Mouse (Mus musculus) liver, embryonic 16.5 days (tissue): ENCODE data around the gene Pde10a. TPM values are rescaled to one million over a fixed set of nuclear protein-coding genes. Genes with fewer than 3 reads are reported as not detected.

Experiments
- ATAC-seq: fragments of 200-750 bp; cut with Nextera tagmentation; 2 replicates; pipeline ENCODE4 v1.8.0; 2017; ENCODE audit warnings: low read depth, mild to moderate bottlenecking, moderate number of reproducible peaks, moderate library complexity
- H3K27ac ChIP-seq: fragments of 300-500 bp; sonication (generic); 2 replicates; pipeline ENCODE4 v1.5.1; 2014; ENCODE audit warnings: mild to moderate bottlenecking, low read length
- H3K27me3 ChIP-seq: fragments of 300-500 bp; sonication (generic); 2 replicates; pipeline ENCODE4 v1.6.1; 2014; ENCODE audit warnings: low read depth, low read length, mixed read lengths; ENCODE audit not compliant: control insufficient read depth, insufficient read depth
- H3K36me3 ChIP-seq: fragments of 300-500 bp; sonication (generic); 2 replicates; pipeline ENCODE4 v1.6.1; 2014; ENCODE audit warnings: mild to moderate bottlenecking; ENCODE audit not compliant: control insufficient read depth, insufficient read depth
- H3K4me1 ChIP-seq: fragments of 300-500 bp; sonication (generic); 2 replicates; pipeline ENCODE4 v1.6.1; 2014; ENCODE audit warnings: low read depth, low read length, mixed read lengths; ENCODE audit not compliant: control insufficient read depth
- H3K4me2 ChIP-seq: fragments of 300-500 bp; sonication (generic); 2 replicates; pipeline ENCODE4 v1.6.1; 2014; ENCODE audit warnings: low read depth, low read length, mixed read lengths
- H3K4me3 ChIP-seq: fragments of 300-500 bp; sonication (generic); 2 replicates; pipeline ENCODE4 v1.5.1; 2014; ENCODE audit warnings: low read depth, mild to moderate bottlenecking, low read length
- H3K9ac ChIP-seq: fragments of 300-500 bp; sonication (generic); 2 replicates; pipeline ENCODE4 v1.6.1; 2014; ENCODE audit warnings: low read depth, low read length
- H3K9me3 ChIP-seq: fragments of 300-500 bp; sonication (generic); replicated peaks from 2 replicates; pipeline ENCODE4 v1.6.1; 2016; ENCODE audit warnings: low read length; ENCODE audit not compliant: control insufficient read depth
- WGBS: fragments of 180-500 bp; shearing (Covaris S2); extraction: QIAGEN DNeasy Blood & Tissue Kit; methylation state at CpG from one replicate; pipeline ENCODE4 v1.1.7; 2014; ENCODE audit not compliant: insufficient replicate concordance; 5-methylcytosine and 5-hydroxymethylcytosine counted together
- polyA plus RNA-seq: library from polyadenylated mRNA; unstranded; fragments of >200 nt; fragmentation: Nextera tagmentation; extraction: Ambion mirVana; gene quantifications from 2 replicates; pipeline ENCODE4 v1.2.1, GENCODE M21; 2015

The Pde10a gene
- polyA plus RNA-seq, 1 experiment from 2014 or later: 0.89 TPM

GRCm38 (mm10) chr17:8864638-8865497, 339.7 kb downstream of the Pde10a start:
- 44% methylated on average over 8 of the region's 8 CpGs for WGBS
- Histone ChIP-seq H3K27ac (no peak overlapping the region), H3K4me3 (no peak overlapping the region), H3K9ac (no peak overlapping the region), H3K27me3 (no peaks in the 10 kb centered on the region), H3K9me3 (no peaks in the 10 kb centered on the region), H3K4me1 (no peaks in the 10 kb centered on the region), H3K36me3 (no peaks in the 10 kb centered on the region), H3K4me2 (no peak overlapping the region)
- no peak for ATAC-seq

- no peaks in the 10 kb centered on the region for H3K4me1 ChIP-seq
- no peaks in the 10 kb centered on the region for H3K27me3 ChIP-seq
- WGBS: 18% methylated on average over 25 of the region's 25 CpGs
- ATAC-seq: peak; percentile 37; the same call in 1 of the 2 replicates
- no peak overlapping the region for H3K4me3 ChIP-seq
- H3K9me3 ChIP-seq: no peaks in the 10 kb centered on the region
- no peaks in the 10 kb centered on the region for H3K36me3 ChIP-seq
- peak overlapping the region; percentile 22 for H3K4me2 ChIP-seq
- H3K27ac ChIP-seq: 0 out of 2 replicates have a peak overlapping the region, but pooled peaks have one; percentile 6
- no peak overlapping the region for H3K9ac ChIP-seq
Observed at GRCm38 (mm10) chr17:8867331-8868237, 342.4 kb downstream of the Pde10a start.

- no peak overlapping the region for H3K4me3 ChIP-seq
- no peak overlapping the region for H3K4me2 ChIP-seq
- no peak overlapping the region for H3K9ac ChIP-seq
- no peaks in the 10 kb centered on the region for H3K9me3 ChIP-seq
- no peaks in the 10 kb centered on the region for H3K36me3 ChIP-seq
- 35% methylated on average over 10 of the region's 10 CpGs for WGBS
- ATAC-seq: no peak
- H3K27ac ChIP-seq: no peak overlapping the region
- no peaks in the 10 kb centered on the region for H3K27me3 ChIP-seq
- no peaks in the 10 kb centered on the region for H3K4me1 ChIP-seq
Observed at GRCm38 (mm10) chr17:8869287-8869686, 344.1 kb downstream of the Pde10a start.

GRCm38 (mm10) chr17:8870848-8871247, 345.7 kb downstream of the Pde10a start:
- H3K9me3 ChIP-seq: no peaks in the 10 kb centered on the region
- H3K4me2 ChIP-seq: no peak overlapping the region
- H3K27me3 ChIP-seq: no peaks in the 10 kb centered on the region
- no peak overlapping the region for H3K9ac ChIP-seq
- no peaks in the 10 kb centered on the region for H3K4me1 ChIP-seq
- WGBS: 63% methylated on average over 7 of the region's 7 CpGs
- ATAC-seq: no peak
- H3K4me3 ChIP-seq: no peak overlapping the region
- no peak overlapping the region for H3K27ac ChIP-seq
- H3K36me3 ChIP-seq: no peaks in the 10 kb centered on the region

- H3K9ac ChIP-seq: no peak overlapping the region
- no peaks in the 10 kb centered on the region for H3K4me1 ChIP-seq
- 36% methylated on average over 7 of the region's 7 CpGs for WGBS
- H3K27ac ChIP-seq: no peak overlapping the region
- no peak for ATAC-seq
- H3K9me3 ChIP-seq: no peaks in the 10 kb centered on the region
- H3K4me3 ChIP-seq: no peak overlapping the region
- no peak overlapping the region for H3K4me2 ChIP-seq
- H3K27me3 ChIP-seq: no peaks in the 10 kb centered on the region
- no peaks in the 10 kb centered on the region for H3K36me3 ChIP-seq
Observed at GRCm38 (mm10) chr17:8871396-8871795, 346.2 kb downstream of the Pde10a start.

- no peaks in the 10 kb centered on the region for H3K4me1 ChIP-seq
- 24% methylated on average over 12 of the region's 12 CpGs for whole genome bisulfite sequencing
- no peaks in the 10 kb centered on the region for H3K36me3 ChIP-seq
- no peaks in the 10 kb centered on the region for H3K9me3 ChIP-seq
- H3K9ac ChIP-seq: no peak overlapping the region
- no peaks in the 10 kb centered on the region for H3K27me3 ChIP-seq
- no peak overlapping the region for H3K27ac ChIP-seq
- H3K4me2 ChIP-seq: no peak overlapping the region
- no peak for ATAC-seq
- no peak overlapping the region for H3K4me3 ChIP-seq
Observed at GRCm38 (mm10) chr17:8871997-8872593, 346.9 kb downstream of the Pde10a start.

GRCm38 (mm10) chr17:8872611-8873010, 347.4 kb downstream of the Pde10a start:
- Histone ChIP-seq H3K36me3 (no peaks in the 10 kb centered on the region), H3K4me3 (no peak overlapping the region), H3K4me2 (no peak overlapping the region), H3K27me3 (no peaks in the 10 kb centered on the region), H3K9ac (no peak overlapping the region), H3K9me3 (no peaks in the 10 kb centered on the region), H3K4me1 (no peaks in the 10 kb centered on the region), H3K27ac (no peak overlapping the region)
- ATAC-seq: no peak
- 63% methylated on average over 8 of the region's 8 CpGs for WGBS

- Histone ChIP-seq H3K9ac (no peak overlapping the region), H3K4me2 (no peak overlapping the region), H3K9me3 (no peaks in the 10 kb centered on the region), H3K4me1 (no peaks in the 10 kb centered on the region), H3K36me3 (no peaks in the 10 kb centered on the region), H3K4me3 (no peak overlapping the region), H3K27me3 (no peaks in the 10 kb centered on the region), H3K27ac (no peak overlapping the region)
- 49% methylated on average over 1 of the region's 1 CpGs for WGBS
- no peak for ATAC-seq
Observed at GRCm38 (mm10) chr17:8878056-8878455, 352.9 kb downstream of the Pde10a start.
